Mouse (Mus musculus) stomach, postnatal 0 days (tissue): ENCODE results near the gene Filip1. TPM values are rescaled to one million over a fixed set of nuclear protein-coding genes. Genes with fewer than 3 reads are reported as not detected.

Experiments used
- ATAC-seq: fragments of 200-750 bp; cut with Nextera tagmentation; 2 replicates; pipeline ENCODE4 v1.8.0; 2017; ENCODE audit not compliant: low FRiP score, low TSS enrichment
- DNase-seq: peaks from one replicate; pipeline ENCODE4 v3.0.0-alpha.2; 2016; ENCODE audit warnings: low spot score
- H3K27ac ChIP-seq: fragments of 300-500 bp; sonication (generic); replicated peaks from 2 replicates; pipeline ENCODE4 v1.5.1; 2014; ENCODE audit warnings: mild to moderate bottlenecking, control low read depth
- H3K27me3 ChIP-seq: fragments of 300-500 bp; sonication (generic); 2 replicates; pipeline ENCODE4 v1.6.1; 2014; ENCODE audit warnings: low read length; ENCODE audit not compliant: control insufficient read depth, insufficient read depth
- H3K36me3 ChIP-seq: fragments of 300-500 bp; sonication (generic); 2 replicates; pipeline ENCODE4 v1.6.1; 2014; ENCODE audit warnings: low read length, mixed read lengths; ENCODE audit not compliant: control insufficient read depth, insufficient read depth
- H3K4me1 ChIP-seq: fragments of 300-500 bp; sonication (generic); replicated peaks from 2 replicates; pipeline ENCODE4 v1.6.1; 2014; ENCODE audit warnings: antibody characterized with exemption; ENCODE audit not compliant: control insufficient read depth, insufficient read depth
- H3K4me2 ChIP-seq: fragments of 300-500 bp; sonication (generic); replicated peaks from 2 replicates; pipeline ENCODE4 v1.6.1; 2014; ENCODE audit warnings: low read depth, mild to moderate bottlenecking, control low read depth, moderate library complexity
- H3K4me3 ChIP-seq: fragments of 300-500 bp; sonication (generic); 2 replicates; pipeline ENCODE4 v1.5.1; 2014; ENCODE audit warnings: low read depth, low read length, control low read depth
- H3K9ac ChIP-seq: fragments of 300-500 bp; sonication (generic); 2 replicates; pipeline ENCODE4 v1.6.1; 2014; ENCODE audit warnings: mild to moderate bottlenecking, low read length, control low read depth, mixed read lengths
- H3K9me3 ChIP-seq: fragments of 300-500 bp; sonication (generic); 2 replicates; pipeline ENCODE4 v1.6.1; 2016; ENCODE audit warnings: low read length; ENCODE audit not compliant: control insufficient read depth
- CTCF ChIP-seq: IDR thresholded peaks from 2 replicates; pipeline ENCODE4 v1.5.1; 2016; ENCODE audit warnings: antibody characterized with exemption, low read depth, mild to moderate bottlenecking, moderate library complexity
- EP300 ChIP-seq: optimal IDR thresholded peaks from 2 replicates; pipeline ENCODE3; 2016; ENCODE audit warnings: antibody characterized with exemption
- WGBS: fragments of 180-500 bp; shearing (Covaris S2); extraction: QIAGEN DNeasy Blood & Tissue Kit; methylation state at CpG from one replicate; pipeline ENCODE4 v1.1.7; 2014; 5-methylcytosine and 5-hydroxymethylcytosine counted together
- polyA plus RNA-seq: library from polyadenylated mRNA; unstranded; fragments of >200 nt; fragmentation: Nextera tagmentation; extraction: Ambion mirVana; gene quantifications from 2 replicates; pipeline ENCODE4 v1.2.1, GENCODE M21; 2015

Gene Filip1
- polyA plus RNA-seq, 1 experiment from 2014 or later: 9.6 TPM

GRCm38 (mm10) chr9:79927156-79927870 is 85.3 kb downstream of the Filip1 start:
- WGBS: 78% methylated on average over 21 of the region's 21 CpGs
- H3K27ac ChIP-seq: peak overlapping the region; percentile 67

GRCm38 (mm10) chr9:79926464-79927155 is 86.0 kb downstream of the Filip1 start:
- ATAC-seq (peak; percentile 71; the same call in 1 of the 2 replicates), DNase-seq (peak; percentile 12)
- Histone ChIP-seq H3K4me2 (no peak overlapping the region), H3K9ac (no peak overlapping the region), H3K27ac (peak overlapping the region; percentile 69), H3K4me3 (no peak overlapping the region), H3K9me3 (no peaks in the 10 kb centered on the region), H3K27me3 (no peaks in the 10 kb centered on the region), H3K36me3 (no peaks in the 10 kb centered on the region), H3K4me1 (peaks cover 2% of the 10 kb centered on the region; the same call in 1 of the 2 replicates)
- 44% methylated on average over 9 of the region's 9 CpGs for WGBS
- TF ChIP-seq EP300 (no peak), CTCF (no peak)

More at GRCm38 (mm10) chr9:79927156-79927870, 85.3 kb downstream of the Filip1 start:
- H3K4me2 ChIP-seq: no peak overlapping the region
- H3K9me3 ChIP-seq: no peaks in the 10 kb centered on the region
- H3K9ac ChIP-seq: no peak overlapping the region
- TF ChIP-seq CTCF: no peak
- no peak for TF ChIP-seq EP300
- no peak for DNase-seq
- no peaks in the 10 kb centered on the region; the same call in 1 of the 2 replicates for H3K4me1 ChIP-seq
- H3K27me3 ChIP-seq: no peaks in the 10 kb centered on the region
- no peak for ATAC-seq
- no peaks in the 10 kb centered on the region for H3K36me3 ChIP-seq
- no peak overlapping the region for H3K4me3 ChIP-seq

GRCm38 (mm10) chr9:79925950-79926349 is 86.7 kb downstream of the Filip1 start:
- peak overlapping the region; percentile 69 for H3K27ac ChIP-seq
- H3K4me2 ChIP-seq: no peak overlapping the region
- TF ChIP-seq CTCF: no peak
- TF ChIP-seq EP300: no peak
- no peak overlapping the region for H3K9ac ChIP-seq
- no peak for ATAC-seq
- H3K4me1 ChIP-seq: peaks cover 3% of the 10 kb centered on the region; the same call in 1 of the 2 replicates
- H3K27me3 ChIP-seq: no peaks in the 10 kb centered on the region
- no peaks in the 10 kb centered on the region for H3K36me3 ChIP-seq
- no peak for DNase-seq
- H3K4me3 ChIP-seq: no peak overlapping the region
- 65% methylated on average over 4 of the region's 4 CpGs for WGBS
- no peaks in the 10 kb centered on the region for H3K9me3 ChIP-seq

GRCm38 (mm10) chr9:79923262-79923661 is 89.4 kb downstream of the Filip1 start:
- Histone ChIP-seq H3K9me3 (no peaks in the 10 kb centered on the region), H3K4me3 (no peak overlapping the region), H3K27me3 (no peaks in the 10 kb centered on the region), H3K27ac (no peak overlapping the region), H3K36me3 (no peaks in the 10 kb centered on the region), H3K4me2 (no peak overlapping the region), H3K4me1 (peaks cover 3% of the 10 kb centered on the region; the same call in 1 of the 2 replicates), H3K9ac (no peak overlapping the region)
- 46% methylated on average over 3 of the region's 3 CpGs for WGBS
- TF ChIP-seq EP300 (no peak), CTCF (no peak)
- peak; percentile 4 for DNase-seq
- ATAC-seq: no peak

GRCm38 (mm10) chr9:79922493-79922760 is 90.2 kb downstream of the Filip1 start:
- ATAC-seq (no peak), DNase-seq (peak; percentile 10)
- TF ChIP-seq EP300: no peak
- no peak for TF ChIP-seq CTCF
- no peaks in the 10 kb centered on the region for H3K9me3 ChIP-seq
- 82% methylated on average over 6 of the region's 6 CpGs for WGBS
- H3K4me1 ChIP-seq: peaks cover 3% of the 10 kb centered on the region; the same call in 1 of the 2 replicates
- 0 out of 2 replicates have a peak overlapping the region, but pooled peaks have one; percentile 36 for H3K27ac ChIP-seq
- no peak overlapping the region for H3K4me3 ChIP-seq
- no peaks in the 10 kb centered on the region for H3K36me3 ChIP-seq
- no peaks in the 10 kb centered on the region for H3K27me3 ChIP-seq
- H3K4me2 ChIP-seq: no peak overlapping the region
- no peak overlapping the region for H3K9ac ChIP-seq
